ENCODE assay signal across 16 mouse cellular contexts in genomic region chr9:116101842-116102241, GRCm38 (mm10).
A peak's percentile ranks its signal among the peaks of the same experiment; 100 is the strongest.
DNase-seq lines count a peak whose midpoint lies in the region; ATAC-seq lines count a peak whose summit lies in the region.
"Had no signal": no experiment of that assay in that cellular context is flagged by ENCODE, and none has a peak within 500 bp of the region (broad histone marks: within the 10 kb centered on the region; RNA-seq: fewer than 3 reads in every experiment).

No protein-coding gene starts in this region.

- H3K9me3 ChIP-seq in midbrain, embryonic 15.5 days, result no peaks in the 10 kb centered on the region
- H3K9me3 ChIP-seq: embryonic facial prominence, embryonic 15.5 days; hindbrain, embryonic 13.5 days; lung, embryonic 15.5 days had no signal

- no peak overlapping the region for H3K4me2 ChIP-seq in midbrain, embryonic 15.5 days
- H3K4me2 ChIP-seq: embryonic facial prominence, embryonic 15.5 days; hindbrain, embryonic 13.5 days; limb, embryonic 13.5 days; lung, embryonic 15.5 days; midbrain, embryonic 11.5 days had no signal

- 0 out of 2 replicates have a peak, but pooled peaks cover 5% of the 10 kb centered on the region for H3K4me1 ChIP-seq in midbrain, embryonic 15.5 days

- H3K27ac ChIP-seq in midbrain, embryonic 15.5 days, result no peak overlapping the region
- H3K27ac ChIP-seq: hindbrain, embryonic 13.5 days; lung, embryonic 15.5 days had no signal

- DNase-seq in layer of hippocampus, adult 9-11 months, result peak; percentile 57
- DNase-seq in layer of hippocampus, adult 9-10 months (ENCODE audit: low spot score), result no peak
- DNase-seq in brain, adult 2 months (ENCODE audit: low read depth, low spot score), result peak; percentile 53
- DNase-seq in naive thymus-derived CD4-positive, alpha-beta T cell, adult 2 months (ENCODE audit: low read depth), result peak; percentile 68
- no peak for DNase-seq in retina, embryonic 14.5 days (ENCODE audit: low spot score)
- DNase-seq: cerebellum, adult 18-20 months; kidney, adult 18-20 months had no signal

- no peaks in the 10 kb centered on the region for H3K27me3 ChIP-seq in midbrain, embryonic 15.5 days (replicated peaks)
- H3K27me3 ChIP-seq: CH12.LX; embryonic facial prominence, embryonic 15.5 days; hindbrain, embryonic 13.5 days; limb, embryonic 13.5 days; lung, embryonic 15.5 days had no signal

- no peaks in the 10 kb centered on the region for H3K36me3 ChIP-seq in midbrain, embryonic 15.5 days (replicated peaks)
- H3K36me3 ChIP-seq: hindbrain, embryonic 13.5 days had no signal

- peak; percentile 48 for ATAC-seq in CD4-positive, CD25-positive, alpha-beta regulatory T cell, adult 4 months
- ATAC-seq in midbrain, embryonic 15.5 days (replicated peaks), result no peak

- WGBS in midbrain, embryonic 15.5 days, result 85% methylated on average over 11 of the region's 11 CpGs

- no peak overlapping the region for H3K4me3 ChIP-seq in midbrain, embryonic 15.5 days
- H3K4me3 ChIP-seq: embryonic facial prominence, embryonic 15.5 days; hindbrain, embryonic 13.5 days; limb, embryonic 13.5 days; lung, embryonic 15.5 days; myocyte had no signal

- H3K9ac ChIP-seq in midbrain, embryonic 15.5 days, result no peak overlapping the region
- H3K9ac ChIP-seq: embryonic facial prominence, embryonic 15.5 days; hindbrain, embryonic 13.5 days; limb, embryonic 13.5 days; lung, embryonic 15.5 days had no signal

Comparison
In these comparisons a context has a peak if more than half of its experiments do, and no peak if none do; other contexts are left out.
1. DNase-seq: peak in layer of hippocampus, adult 9-11 months (single experiment), brain, adult 2 months (single experiment) and naive thymus-derived CD4-positive, alpha-beta T cell, adult 2 months (single experiment); none in layer of hippocampus, adult 9-10 months (single experiment) and retina, embryonic 14.5 days (single experiment).